Mouse (Mus musculus): ENCODE results near the gene Eif4e2.

DNA sequence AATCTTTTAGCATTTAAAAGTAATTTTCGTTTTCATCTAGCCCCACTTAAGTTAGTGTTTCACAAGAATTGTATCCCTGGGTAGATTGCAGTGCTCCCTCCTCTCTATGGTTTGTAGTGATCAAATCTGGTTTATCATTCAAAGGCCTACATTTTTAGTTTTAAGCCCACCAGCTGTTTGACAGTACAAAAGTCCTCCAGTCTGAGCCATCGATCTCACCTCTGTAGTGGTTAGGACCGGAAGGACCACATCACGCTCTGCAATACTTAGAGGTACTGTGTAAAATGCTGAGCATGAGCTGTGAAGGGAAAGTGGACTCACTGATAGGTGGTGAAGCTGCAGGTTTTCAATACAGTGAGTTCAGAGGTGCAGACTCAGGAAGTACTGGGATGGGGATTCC, 1.0 kb downstream of the Eif4e2 start:
- TF ChIP-seq EP300 (optimal IDR thresholded peaks at IDR 0.05), result no peak
- no peak for TF ChIP-seq CTCF (IDR thresholded peaks at IDR 0.05; ENCODE audit: low read depth)

All from stomach, postnatal 0 days (tissue).